Mouse (Mus musculus) right cerebral cortex, postnatal 10 days (tissue): ENCODE data around the gene Wdr53.
"Not testable (repeated sequence)": the region's sequence is repeated elsewhere in the genome, so short reads cannot be mapped to it uniquely, and the experiment has no call there.

Experiments used
- DNase-seq, 2 experiments: peaks; one replicate each; pipeline ENCODE4 v3.0.0; 2021; ENCODE audit warnings: low spot score in 2 of 2

The Wdr53 gene

DNA sequence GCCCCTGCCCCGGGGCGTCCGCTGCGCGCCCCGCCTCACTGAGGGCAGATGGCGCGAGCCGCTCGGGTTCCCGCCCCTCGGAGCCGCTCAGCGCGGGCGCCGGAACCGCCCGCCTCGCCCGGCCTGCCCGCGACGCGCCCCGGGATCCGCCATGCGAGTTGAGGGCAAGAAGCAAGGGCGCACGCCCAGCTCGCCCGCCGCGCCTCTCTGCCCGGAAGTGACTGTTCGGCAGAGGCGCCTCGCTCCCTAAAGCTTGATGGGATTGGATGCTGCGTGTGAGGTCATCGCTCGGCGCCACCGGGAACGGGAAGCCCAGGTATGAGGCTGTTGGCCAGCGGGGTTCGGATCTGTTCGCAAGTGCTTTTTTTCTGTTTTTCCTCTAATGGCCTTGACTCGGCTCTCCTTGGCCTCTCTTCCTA, at the start of gene Wdr53, which contains the start of gene Fbxo45:
Gene Wdr53 (plus strand): TSS at position 276 of the 419 bp plus-strand sequence.
Gene Fbxo45 (minus strand): TSS at position 207 of the 419 bp plus-strand sequence.
- peak; percentile 99 for DNase-seq

DNA sequence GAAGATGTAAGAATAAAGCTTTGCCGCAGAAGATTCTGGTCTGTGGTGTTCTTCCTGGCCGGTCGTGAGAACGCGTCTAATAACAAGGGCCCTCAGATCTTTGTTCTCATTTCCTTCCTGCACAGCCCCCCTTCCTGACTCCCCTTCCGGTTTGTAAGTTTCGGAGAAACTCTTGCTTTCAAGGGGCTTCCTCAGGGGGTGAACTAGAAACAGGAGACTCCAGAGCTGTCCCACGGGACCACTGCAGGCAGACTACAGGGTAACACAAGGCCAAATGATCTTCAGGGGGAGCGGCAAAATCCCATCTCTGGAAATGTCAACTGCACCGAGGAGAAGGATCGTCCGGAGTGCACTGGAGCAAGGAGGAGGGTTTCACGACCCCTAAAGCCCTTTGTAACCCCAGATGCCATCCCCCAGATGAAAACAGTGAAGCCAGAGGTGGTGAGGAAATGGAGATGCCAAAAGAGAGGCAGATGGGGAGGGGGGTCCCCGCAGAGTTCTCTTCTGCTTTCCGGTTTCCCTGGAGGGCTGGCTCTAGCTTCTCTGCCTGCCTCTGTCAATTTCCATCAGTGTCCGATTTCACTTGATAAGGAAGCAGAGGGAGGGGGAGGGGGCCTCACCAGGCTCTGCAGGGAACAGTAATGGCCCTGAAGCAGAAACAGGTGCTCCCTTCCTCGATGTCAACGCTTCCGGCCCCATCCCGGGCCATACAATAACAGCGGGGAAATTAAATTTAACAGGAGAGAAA, 46.6 kb upstream of the Wdr53 start:
- DNase-seq = no peak

GRCm38 (mm10) chr16:32201004-32201325, 46.1 kb upstream of the Wdr53 start:
- DNase-seq = no peak

DNA sequence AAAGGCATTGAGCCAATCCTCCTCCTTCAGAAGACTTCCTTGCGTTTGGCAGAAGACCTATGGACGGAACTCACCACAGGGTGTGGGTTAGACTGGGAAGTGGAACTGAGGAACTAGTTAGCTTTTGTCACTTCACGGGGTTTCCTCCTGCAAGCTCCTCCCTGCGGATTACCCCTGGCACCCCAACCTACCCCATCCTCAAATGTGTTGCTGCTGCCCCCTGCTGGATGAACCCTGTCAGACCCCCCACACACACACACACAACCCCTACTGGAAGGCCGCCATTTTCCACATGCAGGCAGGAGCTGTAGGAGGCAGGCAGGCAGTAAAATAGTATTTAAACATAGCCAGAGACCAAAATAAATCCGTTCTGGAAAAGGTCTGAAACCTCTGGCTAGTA, 44.3 kb upstream of the Wdr53 start:
- peak; percentile 49 to 65 for DNase-seq

- no peak for DNase-seq
Observed at GRCm38 (mm10) chr16:32204902-32205301, 42.1 kb upstream of the Wdr53 start.

- peak in 1 of 2 experiments; percentile 43 for DNase-seq
Observed at GRCm38 (mm10) chr16:32214156-32214555, 32.9 kb upstream of the Wdr53 start.

DNA sequence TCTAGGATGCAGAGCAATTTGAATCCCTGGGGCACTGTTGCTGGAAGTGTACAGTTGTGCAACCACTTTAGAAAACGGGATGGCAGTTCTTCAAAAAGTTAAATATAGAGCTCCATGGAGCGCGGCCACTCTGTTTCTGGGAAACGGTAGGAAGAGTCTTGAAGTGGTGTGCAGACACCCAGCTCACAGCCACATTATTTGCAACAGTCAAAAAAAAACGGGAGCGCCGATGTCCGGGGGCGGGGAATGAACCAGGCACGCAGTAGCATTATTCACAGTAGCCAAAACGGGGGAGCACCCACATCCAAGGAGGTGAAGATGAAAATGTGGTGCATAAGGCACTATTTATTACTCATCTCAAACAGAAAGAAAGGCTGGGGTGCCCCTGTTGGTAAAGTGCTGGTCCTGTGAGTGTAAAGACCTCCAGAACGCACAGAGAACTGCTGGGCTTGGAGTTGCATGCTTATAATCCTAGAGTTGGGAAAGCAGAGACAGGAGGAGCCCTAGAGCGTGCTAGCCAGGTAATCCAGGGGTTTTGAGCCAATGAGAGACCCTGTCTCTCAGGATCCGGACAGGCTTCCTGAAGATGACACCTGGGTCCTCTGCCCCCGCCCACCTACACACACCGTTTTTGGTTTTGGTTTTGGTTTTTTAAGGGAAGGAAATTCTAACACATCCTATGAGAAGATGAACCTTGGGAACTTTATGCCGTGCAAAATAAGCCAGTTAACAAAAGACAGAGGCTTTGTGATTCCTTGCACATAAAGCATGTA, 32.0 kb upstream of the Wdr53 start:
- peak; percentile 54 to 66 for DNase-seq

- DNase-seq = no peak
Observed at GRCm38 (mm10) chr16:32221803-32222202, 25.2 kb upstream of the Wdr53 start.

DNA sequence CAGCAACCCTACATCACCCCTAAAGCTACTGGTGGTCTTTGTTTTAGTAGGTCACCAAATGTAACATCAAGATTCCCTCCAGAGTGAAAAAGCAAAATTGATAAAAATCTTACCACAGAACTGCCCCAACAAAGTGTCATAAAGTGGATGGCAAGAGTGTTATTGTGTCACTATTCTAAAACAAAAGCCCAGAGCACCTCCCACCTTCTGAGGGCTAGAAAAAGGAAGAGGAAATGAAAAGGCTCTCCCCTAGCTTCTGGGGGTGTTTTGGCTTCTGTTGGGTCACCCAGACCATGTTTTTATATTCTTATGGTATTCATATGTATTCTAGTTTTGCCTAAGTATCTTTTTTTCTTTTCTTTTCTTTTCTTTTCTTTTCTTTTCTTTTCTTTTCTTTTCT, 24.6 kb upstream of the Wdr53 start:
- DNase-seq = no peak

GRCm38 (mm10) chr16:32232050-32232449, 15.0 kb upstream of the Wdr53 start:
- not testable (repeated sequence) for DNase-seq

DNA sequence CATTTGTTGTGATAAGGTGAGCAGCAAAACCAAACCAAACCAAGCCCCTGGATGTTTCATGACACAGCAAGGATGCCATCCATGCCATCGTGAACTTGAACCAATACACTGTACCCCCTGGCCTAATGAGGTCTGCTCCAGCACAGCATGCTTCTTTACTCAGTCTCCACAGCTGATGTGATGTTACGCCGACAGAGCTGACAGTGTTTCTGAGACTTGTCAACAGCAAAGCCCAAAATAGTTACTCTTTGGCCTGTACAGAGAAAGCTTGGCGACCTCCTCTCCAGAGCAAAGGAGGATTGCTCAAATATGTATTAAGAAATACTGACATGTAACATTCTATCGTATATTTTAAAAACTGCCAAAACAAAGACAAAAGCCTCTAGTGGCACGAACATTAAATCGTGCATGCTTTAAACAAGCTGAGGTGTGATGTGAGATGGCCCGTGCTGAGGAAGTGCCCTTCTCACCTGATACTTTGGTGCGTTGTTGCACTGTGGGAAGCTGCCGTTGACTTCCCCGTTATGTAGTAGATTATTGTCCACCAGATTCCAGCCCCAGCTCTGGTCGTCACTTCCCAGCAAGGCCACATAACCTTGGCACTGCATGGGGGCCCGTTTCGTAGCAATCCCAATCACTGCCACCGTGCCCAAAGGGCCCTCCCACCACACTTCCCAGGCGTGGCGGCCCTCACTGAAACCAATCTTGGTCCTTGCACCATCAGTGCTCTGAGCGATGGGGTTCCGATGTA, 8.9 kb upstream of the Wdr53 start:
- DNase-seq = no peak

DNA sequence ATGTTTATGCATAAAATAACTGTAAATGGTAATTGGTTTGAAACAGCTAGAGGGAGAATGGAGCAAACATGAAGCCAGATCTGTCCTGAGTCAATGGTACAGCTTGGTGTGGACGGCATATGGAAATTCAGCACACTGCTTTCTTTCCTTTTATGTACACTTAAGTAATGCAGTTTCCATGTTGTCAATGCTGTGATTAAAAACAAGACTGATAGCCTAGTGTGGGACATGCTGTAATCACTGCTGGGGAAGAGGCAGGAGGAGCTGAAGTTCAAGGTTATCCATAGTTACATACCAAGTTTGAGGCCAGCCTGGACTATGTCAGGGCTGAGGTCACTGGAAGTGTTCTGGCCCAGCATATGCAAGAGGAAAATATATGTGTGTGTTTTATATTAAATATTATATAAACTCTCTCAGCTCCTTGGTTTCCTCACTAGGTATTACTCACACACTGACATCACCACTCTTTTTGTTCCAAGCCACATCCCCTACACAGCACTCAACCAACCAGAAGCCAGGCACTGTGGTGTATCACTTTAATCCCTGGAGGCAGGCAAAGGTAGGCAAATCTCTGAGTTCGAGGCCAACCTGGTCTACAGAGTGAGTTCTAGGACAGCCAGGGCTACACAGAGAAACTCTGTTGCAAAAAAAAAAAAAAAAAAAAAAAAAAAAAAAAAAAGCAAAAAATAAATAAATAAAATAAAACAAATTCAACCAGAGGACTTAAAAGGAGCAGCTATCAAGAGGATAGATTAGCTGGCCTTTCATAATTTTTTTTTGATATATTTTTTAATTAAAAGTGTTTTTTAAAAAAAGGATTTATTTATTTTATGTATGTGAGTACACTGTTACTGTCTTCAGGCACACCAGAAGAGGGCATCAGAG, 7.4 kb upstream of the Wdr53 start:
- no peak for DNase-seq

DNA sequence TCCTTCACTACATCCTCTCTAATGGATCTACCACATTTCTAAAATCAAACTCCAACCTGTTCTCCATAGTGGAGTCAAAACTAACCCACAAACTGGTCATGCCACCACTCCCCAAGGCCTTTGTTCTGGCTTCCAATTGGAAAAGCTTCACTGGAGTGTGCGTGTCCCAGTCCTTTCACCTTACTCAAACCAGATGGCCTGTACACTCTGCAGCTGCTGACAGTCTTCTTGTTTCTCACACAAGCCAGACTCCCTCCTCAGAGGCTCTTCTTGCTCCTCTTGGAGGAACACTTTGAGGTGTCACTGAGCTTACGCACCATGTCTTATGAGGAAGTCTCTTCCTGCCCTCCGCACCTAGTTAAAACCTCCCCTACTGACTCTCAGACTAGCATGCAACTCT, 3.1 kb upstream of the Wdr53 start:
- no peak for DNase-seq

DNA sequence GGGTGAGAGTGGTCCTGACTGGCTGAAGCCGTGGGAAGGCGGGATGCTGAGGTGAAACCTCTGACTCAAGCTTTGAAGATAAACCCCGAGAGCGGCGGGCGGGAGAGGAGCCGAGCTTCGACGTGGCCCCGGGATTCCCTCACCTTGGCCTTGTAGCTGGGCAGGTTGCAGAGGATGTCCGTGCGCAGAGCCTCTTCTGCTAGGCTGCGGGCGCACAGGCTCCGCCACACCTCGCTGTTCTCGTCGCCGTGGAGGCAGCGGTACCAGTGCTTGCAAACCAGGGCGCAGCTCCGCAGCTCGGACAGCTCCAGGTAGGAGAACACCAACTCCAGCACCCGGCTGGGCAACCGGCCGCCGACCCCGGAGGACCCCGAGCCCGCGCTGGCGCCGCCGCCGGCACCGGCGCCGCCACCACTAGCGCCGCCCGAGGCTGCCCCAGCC, 656 bp upstream of the Wdr53 start:
- DNase-seq = peak; percentile 62 to 64

DNA sequence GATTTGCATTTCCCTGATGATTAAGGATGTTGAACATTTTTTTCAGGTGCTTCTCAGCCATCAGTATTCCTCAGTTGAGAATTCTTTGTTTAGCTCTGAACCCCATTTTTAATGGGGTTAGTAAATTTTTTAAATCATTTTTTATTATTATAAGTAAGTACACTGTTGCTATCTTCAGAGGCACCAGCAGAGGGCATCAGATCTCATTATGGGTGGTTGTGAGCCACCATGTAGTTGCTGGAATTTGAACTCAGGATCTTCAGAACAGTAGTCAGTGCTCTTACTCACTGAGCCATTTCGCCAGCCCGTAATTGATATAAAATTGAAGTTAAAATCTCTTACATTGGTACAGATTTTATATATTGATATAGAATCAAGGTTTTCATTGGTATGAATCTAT, 17.2 kb downstream of the Wdr53 start:
- DNase-seq = not testable (repeated sequence)

DNA sequence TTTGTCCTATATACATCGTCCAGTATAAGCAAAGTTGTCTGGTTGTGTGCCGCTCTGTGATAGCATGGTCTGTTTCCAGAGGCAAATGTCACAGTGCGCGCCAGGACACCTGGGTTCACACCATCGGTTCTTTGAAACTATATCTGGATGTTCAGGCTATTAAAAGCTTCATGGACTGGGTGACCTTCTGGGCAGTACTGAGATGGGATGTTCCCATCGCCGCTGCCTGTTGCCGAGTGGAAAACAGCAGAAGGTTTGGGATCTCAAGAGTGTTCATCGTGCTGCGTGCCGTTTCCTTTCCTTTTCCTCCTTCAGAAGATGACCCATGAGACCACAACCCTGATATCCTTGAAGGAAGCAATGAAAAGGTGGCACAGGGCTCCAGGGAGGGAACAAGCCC, 24.3 kb downstream of the Wdr53 start, which contains the start of gene Smco1:
Gene Smco1 (plus strand): TSS at position 178 of the 400 bp plus-strand sequence.
- DNase-seq = no peak

GRCm38 (mm10) chr16:32273338-32273737, 26.3 kb downstream of the Wdr53 start:
- DNase-seq = no peak

DNA sequence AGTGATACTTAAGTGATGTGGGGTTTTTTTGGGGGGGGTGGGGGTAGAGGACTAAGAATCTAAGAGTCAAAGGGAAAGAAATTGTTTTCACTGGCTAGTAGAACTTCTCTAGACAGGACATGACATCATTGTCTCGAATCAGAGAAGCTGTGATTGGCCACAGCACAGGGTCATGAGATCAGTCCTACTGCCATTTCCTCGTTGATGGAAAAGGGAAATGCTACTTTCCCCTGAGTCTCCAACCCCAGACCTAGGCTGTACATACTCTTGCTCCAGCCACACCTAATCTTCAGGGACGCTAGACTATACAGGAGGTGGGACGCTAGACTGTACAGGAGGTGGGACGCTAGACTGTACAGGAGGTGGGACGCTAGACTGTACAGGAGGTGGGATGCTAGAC, 28.0 kb downstream of the Wdr53 start:
- no peak for DNase-seq

- no peak for DNase-seq
Observed at GRCm38 (mm10) chr16:32275830-32276229, 28.8 kb downstream of the Wdr53 start.

GRCm38 (mm10) chr16:32277308-32278256, 30.6 kb downstream of the Wdr53 start, which contains the start of gene Rnf168:
TSS of gene Rnf168 (plus strand) at chr16:32277459.
- DNase-seq = peak; percentile 94
